Comparison of ENCODE assay signal across 8 mouse cellular contexts in genomic region chr15:31602426-31602825, GRCm38 (mm10). TPM values are rescaled to one million over a fixed set of nuclear protein-coding genes. Genes with fewer than 3 reads are reported as not detected.
A peak's percentile ranks its signal among the peaks of the same experiment; 100 is the strongest.
DNase-seq lines count a peak whose midpoint lies in the region; ATAC-seq and TF ChIP-seq lines count a peak whose summit lies in the region.

No protein-coding gene starts in this region.

- peak overlapping the region; percentile 93 for H3K9ac ChIP-seq in heart, embryonic 14.5 days (ENCODE audit: low read length)
- peak overlapping the region; percentile 86 for H3K9ac ChIP-seq in kidney, postnatal 0 days (ENCODE audit: low read depth, low read length)

- peak overlapping the region; percentile 17 to 87; a peak in 3 of 4 replicates for H3K27ac ChIP-seq in heart, embryonic 14.5 days (replicated peaks in 1 of 2; ENCODE audit: control insufficient read depth in 1 of 2, insufficient read depth in 1 of 2, low read depth in 2 of 2, low read length in 2 of 2)
- H3K27ac ChIP-seq in kidney, postnatal 0 days = peak overlapping the region; percentile 87

- peak; percentile 57; the same call in 1 of the 2 replicates for ATAC-seq in heart, embryonic 14.5 days (ENCODE audit: insufficient number of reproducible peaks, insufficient read depth, low FRiP score, low read depth)
- ATAC-seq in kidney, postnatal 0 days (replicated peaks; ENCODE audit: low FRiP score, low read depth) = peak; percentile 49; the same call in 1 of the 2 replicates
- ATAC-seq in neutrophil, adult 5-6 weeks (ENCODE audit: extremely low read depth, insufficient number of reproducible peaks, low FRiP score, poor library complexity, severe bottlenecking) = peak; percentile 32; the same call in 1 of the 2 replicates

- H3K4me3 ChIP-seq in heart, embryonic 14.5 days (ENCODE audit: control insufficient read depth in 1 of 2, insufficient read depth in 1 of 2, low read depth in 1 of 2, low read length in 2 of 2) = peak overlapping the region; percentile 84 to 99
- H3K4me3 ChIP-seq in kidney, postnatal 0 days (replicated peaks; ENCODE audit: low read depth, low read length) = peak overlapping the region; percentile 84

- H3K36me3 ChIP-seq in heart, embryonic 14.5 days (ENCODE audit: control insufficient read depth, insufficient read depth, low read length) = peaks cover 7% of the 10 kb centered on the region
- H3K36me3 ChIP-seq in kidney, postnatal 0 days (ENCODE audit: insufficient read depth, low read length) = no peaks in the 10 kb centered on the region

- peak overlapping the region; percentile 80 for H3K4me2 ChIP-seq in heart, embryonic 14.5 days (ENCODE audit: low read length)
- peak overlapping the region; percentile 90 for H3K4me2 ChIP-seq in kidney, postnatal 0 days (ENCODE audit: low read length)

- H3K27me3 ChIP-seq in heart, embryonic 14.5 days (ENCODE audit: control insufficient read depth, insufficient read depth, low read length) = no peaks in the 10 kb centered on the region
- no peaks in the 10 kb centered on the region for H3K27me3 ChIP-seq in kidney, postnatal 0 days (ENCODE audit: insufficient read depth, low read length)

- TF ChIP-seq CTCF in kidney, postnatal 0 days (IDR thresholded peaks at IDR 0.05; ENCODE audit: low read depth) = peak; percentile 71

- DNase-seq in 3T3-L1 (ENCODE audit: low read depth, low spot score) (peak; percentile 79), NIH3T3 (ENCODE audit: low read depth) (peak; percentile 80)
- peak; percentile 81 for DNase-seq in embryo, embryonic 11 days
- DNase-seq in kidney, postnatal 0 days (ENCODE audit: low spot score) = peak; percentile 87
- DNase-seq in lung, adult 18-20 months = peak; percentile 37 to 51
- peak; percentile 70 for DNase-seq in thymus, postnatal 25 days

- WGBS in heart, embryonic 14.5 days = 5% methylated on average over 15 of the region's 15 CpGs
- WGBS in kidney, postnatal 0 days = 3% methylated on average over 15 of the region's 15 CpGs

- H3K4me1 ChIP-seq in heart, embryonic 14.5 days (ENCODE audit: control insufficient read depth in 2 of 2, insufficient read depth in 2 of 2, low read length in 2 of 2) = peaks cover 9 to 35% of the 10 kb centered on the region in 2 experiments
- peaks cover 16% of the 10 kb centered on the region for H3K4me1 ChIP-seq in kidney, postnatal 0 days (replicated peaks; ENCODE audit: insufficient read depth, low read length)

- H3K9me3 ChIP-seq in heart, embryonic 14.5 days (ENCODE audit: control insufficient read depth, low read length) = no peaks in the 10 kb centered on the region
- H3K9me3 ChIP-seq in kidney, postnatal 0 days (replicated peaks; ENCODE audit: low read length) = no peaks in the 10 kb centered on the region

RNA-seq across cellular contexts. Expression of gene Fam173b, which starts 0.8 kb away (rescaled TPM):
- polyA plus RNA-seq in heart, embryonic 14.5 days (2014; fragmentation: Nextera tagmentation; extraction: Ambion mirVana) = 13.7 and 16.6 TPM in 2 replicates
- polyA plus RNA-seq in kidney, postnatal 0 days (2015; fragmentation: Nextera tagmentation; extraction: Ambion mirVana) = 14.6 and 15.5 TPM in 2 replicates
- total RNA-seq in neutrophil, adult 5-6 weeks (2017) = 11.2 TPM in 2 replicates

RNA-seq across cellular contexts. Expression of gene Cct5, which starts 0.8 kb away (rescaled TPM):
- 358 and 365 TPM in 2 replicates for polyA plus RNA-seq in heart, embryonic 14.5 days (2014; fragmentation: Nextera tagmentation; extraction: Ambion mirVana)
- 429 and 450 TPM in 2 replicates for polyA plus RNA-seq in kidney, postnatal 0 days (2015; fragmentation: Nextera tagmentation; extraction: Ambion mirVana)
- total RNA-seq in neutrophil, adult 5-6 weeks (2017) = 164 and 183 TPM in 2 replicates

RNA-seq across cellular contexts. Expression of gene Cmbl, which starts 37.2 kb away (rescaled TPM):
- 9.7 and 12.4 TPM in 2 replicates for polyA plus RNA-seq in heart, embryonic 14.5 days (2014; fragmentation: Nextera tagmentation; extraction: Ambion mirVana)
- 60.0 and 66.9 TPM in 2 replicates for polyA plus RNA-seq in kidney, postnatal 0 days (2015; fragmentation: Nextera tagmentation; extraction: Ambion mirVana)
- total RNA-seq in neutrophil, adult 5-6 weeks (2017) = not detected in 2 replicates

Comparison
In these comparisons a context has a peak if more than half of its experiments do, and no peak if none do; other contexts are left out.
1. Peak in every context shown above with its lines: DNase-seq, ATAC-seq, H3K4me3 ChIP-seq and H3K27ac ChIP-seq.